10 mouse cellular contexts compared by ENCODE assay signal in the genomic region with DNA sequence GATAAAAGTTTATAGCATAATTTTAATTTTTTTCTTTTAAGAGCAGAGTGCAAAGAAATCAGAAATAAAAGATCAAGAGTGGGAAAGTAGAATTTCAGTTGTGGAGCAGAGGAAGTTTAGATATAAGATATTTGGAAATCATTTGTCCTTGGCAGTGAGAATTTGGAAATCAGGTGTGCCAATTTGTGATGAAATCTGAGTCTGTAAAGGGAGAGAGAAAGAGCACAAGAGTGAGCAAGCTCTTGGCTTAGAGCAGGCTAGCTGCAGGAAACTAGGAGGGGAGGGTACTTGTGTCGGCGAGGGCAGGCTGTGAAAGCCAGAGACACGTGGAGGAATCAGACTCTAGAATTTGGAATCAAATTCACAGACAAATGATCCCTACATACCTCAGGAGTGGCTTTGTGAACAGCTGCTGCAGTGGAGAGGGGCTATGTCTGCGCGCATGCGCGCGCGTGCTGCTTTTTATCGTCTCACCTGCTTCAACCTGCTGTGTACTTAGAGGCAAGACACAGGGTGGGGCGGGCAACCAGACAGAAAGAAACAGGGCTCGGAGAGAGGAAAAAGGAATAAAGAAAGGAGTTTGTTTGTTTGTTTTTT. TPM values are rescaled to one million over a fixed set of nuclear protein-coding genes. Genes with fewer than 3 reads are reported as not detected.
A peak's percentile ranks its signal among the peaks of the same experiment; 100 is the strongest.
DNase-seq lines count a peak whose midpoint lies in the region; ATAC-seq and TF ChIP-seq lines count a peak whose summit lies in the region.
"Had no signal": no experiment of that assay in that cellular context is flagged by ENCODE, and none has a peak within 500 bp of the region (broad histone marks: within the 10 kb centered on the region; RNA-seq: fewer than 3 reads in every experiment).

No protein-coding gene starts in this region.

- no peaks in the 10 kb centered on the region for H3K36me3 ChIP-seq in embryonic facial prominence, embryonic 10.5 days (replicated peaks)
- no peaks in the 10 kb centered on the region for H3K36me3 ChIP-seq in intestine, postnatal 0 days (ENCODE audit: control insufficient read depth, insufficient read depth)
- no peaks in the 10 kb centered on the region for H3K36me3 ChIP-seq in midbrain, embryonic 13.5 days
- H3K36me3 ChIP-seq: G1E had no signal

- DNase-seq in left cerebral cortex, adult 2 months (ENCODE audit: extremely low spot score in 1 of 2, low spot score in 2 of 2), result peak in 1 of 2 experiments; percentile 38
- no peak for DNase-seq in left cerebral cortex, adult 11 months (ENCODE audit: low spot score)
- DNase-seq in embryonic facial prominence, embryonic 10.5 days (ENCODE audit: low spot score), result peak; percentile 47
- no peak for DNase-seq in left cerebral cortex, postnatal 14 days (ENCODE audit: low spot score in 2 of 2)
- DNase-seq in ovary, postnatal 36 days (ENCODE audit: low spot score), result no peak
- no peak for DNase-seq in thymus, postnatal 10 days (ENCODE audit: low spot score in 2 of 2)

- H3K27ac ChIP-seq in left cerebral cortex, adult 2 months, result peak overlapping the region; percentile 65
- H3K27ac ChIP-seq in embryonic facial prominence, embryonic 10.5 days (replicated peaks), result peak overlapping the region; percentile 69
- H3K27ac ChIP-seq in intestine, postnatal 0 days (ENCODE audit: low read depth, low read length), result no peak overlapping the region
- no peak overlapping the region for H3K27ac ChIP-seq in midbrain, embryonic 13.5 days

- peak overlapping the region; percentile 51 for H3K4me2 ChIP-seq in intestine, postnatal 0 days (replicated peaks; ENCODE audit: low read depth)
- H3K4me2 ChIP-seq in midbrain, embryonic 13.5 days (replicated peaks), result peak overlapping the region; percentile 38

- WGBS in embryonic facial prominence, embryonic 10.5 days, result 53% methylated on average over 12 of the region's 12 CpGs
- 29% methylated on average over 12 of the region's 12 CpGs for WGBS in intestine, postnatal 0 days
- 49% methylated on average over 12 of the region's 12 CpGs for WGBS in midbrain, embryonic 13.5 days

- H3K4me3 ChIP-seq in left cerebral cortex, adult 2 months, result peak overlapping the region; percentile 38
- H3K4me3 ChIP-seq in embryonic facial prominence, embryonic 10.5 days, result peak overlapping the region; percentile 14; the same call in 1 of the 2 replicates
- no peak overlapping the region for H3K4me3 ChIP-seq in intestine, postnatal 0 days (ENCODE audit: low read depth, low read length)
- H3K4me3 ChIP-seq in midbrain, embryonic 13.5 days (replicated peaks), result peak overlapping the region; percentile 8; the same call in 1 of the 2 replicates

- no peak overlapping the region for H3K9ac ChIP-seq in intestine, postnatal 0 days (ENCODE audit: low read depth, low read length)
- H3K9ac ChIP-seq in midbrain, embryonic 13.5 days (replicated peaks), result 0 out of 2 replicates have a peak overlapping the region, but pooled peaks have one; percentile 5

- no peak for ATAC-seq in intestine, postnatal 0 days
- ATAC-seq in midbrain, embryonic 13.5 days, result no peak

- H3K27me3 ChIP-seq in embryonic facial prominence, embryonic 10.5 days (replicated peaks; ENCODE audit: low read depth, poor library complexity, severe bottlenecking), result no peaks in the 10 kb centered on the region
- no peaks in the 10 kb centered on the region for H3K27me3 ChIP-seq in intestine, postnatal 0 days (replicated peaks; ENCODE audit: control insufficient read depth, insufficient read depth, low read length)
- H3K27me3 ChIP-seq in midbrain, embryonic 13.5 days, result no peaks in the 10 kb centered on the region

- H3K9me3 ChIP-seq in embryonic facial prominence, embryonic 10.5 days, result no peaks in the 10 kb centered on the region
- no peaks in the 10 kb centered on the region for H3K9me3 ChIP-seq in intestine, postnatal 0 days (ENCODE audit: control insufficient read depth)
- H3K9me3 ChIP-seq in midbrain, embryonic 13.5 days, result no peaks in the 10 kb centered on the region
- H3K9me3 ChIP-seq: G1E had no signal

- H3K4me1 ChIP-seq in embryonic facial prominence, embryonic 10.5 days, result peaks cover 42% of the 10 kb centered on the region
- H3K4me1 ChIP-seq in intestine, postnatal 0 days (replicated peaks; ENCODE audit: control insufficient read depth, insufficient read depth, low read length), result no peaks in the 10 kb centered on the region
- peaks cover 17% of the 10 kb centered on the region for H3K4me1 ChIP-seq in midbrain, embryonic 13.5 days (replicated peaks)

- no peak for TF ChIP-seq CTCF in left cerebral cortex, adult 2 months (IDR thresholded peaks at IDR 0.05)
- TF ChIP-seq CTCF in intestine, postnatal 0 days (IDR thresholded peaks at IDR 0.05; ENCODE audit: low read depth), result no peak

- intact Hi-C loops in left cerebral cortex, adult 2 months (cut with DNase I), result no loop called here
- intact Hi-C loops in left cerebral cortex, postnatal 14 days (cut with DNase I), result no loop called here

RNA-seq across cellular contexts. Expression of gene Mfap4, which starts 8.3 kb away (rescaled TPM):
- total RNA-seq in left cerebral cortex, adult 2 months (2021), result 1 to 10 TPM; 2.5 to 2.7 TPM
- 119 and 163 TPM in 2 replicates for polyA plus RNA-seq in embryonic facial prominence, embryonic 10.5 days (2016; fragmentation: Nextera tagmentation; extraction: Ambion mirVana)
- 78.2 and 97.0 TPM in 2 replicates for polyA plus RNA-seq in intestine, postnatal 0 days (2015; fragmentation: Nextera tagmentation; extraction: Ambion mirVana)
- polyA plus RNA-seq in midbrain, embryonic 13.5 days (2015; fragmentation: Nextera tagmentation; extraction: Ambion mirVana), result 28.6 and 35.4 TPM in 2 replicates
- 10 to 100 TPM; 11.1 to 11.6 TPM for total RNA-seq in left cerebral cortex, postnatal 14 days (2021)
- polyA plus RNA-seq: G1E had no signal

RNA-seq across cellular contexts. Expression of gene Mapk7, which starts 17.3 kb away (rescaled TPM):
- total RNA-seq in left cerebral cortex, adult 2 months (2021), result 10 to 100 TPM; 19.8 to 20.3 TPM
- polyA plus RNA-seq in embryonic facial prominence, embryonic 10.5 days (2016; fragmentation: Nextera tagmentation; extraction: Ambion mirVana), result 97.4 and 103 TPM in 2 replicates
- polyA plus RNA-seq in intestine, postnatal 0 days (2015; fragmentation: Nextera tagmentation; extraction: Ambion mirVana), result 14.5 and 16.2 TPM in 2 replicates
- 76.6 and 87.2 TPM in 2 replicates for polyA plus RNA-seq in midbrain, embryonic 13.5 days (2015; fragmentation: Nextera tagmentation; extraction: Ambion mirVana)
- 10 to 100 TPM; 30.5 to 32.4 TPM for total RNA-seq in left cerebral cortex, postnatal 14 days (2021)

RNA-seq across cellular contexts. Expression of gene Rnf112, which starts 23.0 kb away (rescaled TPM):
- 100 to 1,000 TPM; 328 to 336 TPM for total RNA-seq in left cerebral cortex, adult 2 months (2021)
- polyA plus RNA-seq in embryonic facial prominence, embryonic 10.5 days (2016; fragmentation: Nextera tagmentation; extraction: Ambion mirVana), result 0.49 and 1.00 TPM in 2 replicates
- polyA plus RNA-seq in intestine, postnatal 0 days (2015; fragmentation: Nextera tagmentation; extraction: Ambion mirVana), result 0.56 and 0.69 TPM in 2 replicates
- 13.6 and 15.0 TPM in 2 replicates for polyA plus RNA-seq in midbrain, embryonic 13.5 days (2015; fragmentation: Nextera tagmentation; extraction: Ambion mirVana)
- 100 to 1,000 TPM; 275 to 322 TPM for total RNA-seq in left cerebral cortex, postnatal 14 days (2021)
- polyA plus RNA-seq: G1E; heart, postnatal 0 days had no signal

RNA-seq across cellular contexts. Expression of gene B9d1, which starts 28.1 kb away (rescaled TPM):
- total RNA-seq in left cerebral cortex, adult 2 months (2021), result 10 to 100 TPM; 39.1 to 43.8 TPM
- 44.4 and 49.7 TPM in 2 replicates for polyA plus RNA-seq in embryonic facial prominence, embryonic 10.5 days (2016; fragmentation: Nextera tagmentation; extraction: Ambion mirVana)
- 6.1 TPM in 2 replicates for polyA plus RNA-seq in intestine, postnatal 0 days (2015; fragmentation: Nextera tagmentation; extraction: Ambion mirVana)
- polyA plus RNA-seq in midbrain, embryonic 13.5 days (2015; fragmentation: Nextera tagmentation; extraction: Ambion mirVana), result 38.3 and 40.8 TPM in 2 replicates
- total RNA-seq in left cerebral cortex, postnatal 14 days (2021), result 10 to 100 TPM; 38.0 to 44.1 TPM

Comparison
In these comparisons a context has a peak if more than half of its experiments do, and no peak if none do; other contexts are left out.
1. H3K27ac ChIP-seq: peak in left cerebral cortex, adult 2 months (single experiment) and embryonic facial prominence, embryonic 10.5 days (single experiment); none in intestine, postnatal 0 days (single experiment) and midbrain, embryonic 13.5 days (single experiment).